Mouse (Mus musculus) liver, embryonic 14.5 days (tissue): ENCODE data around the gene Phactr1. TPM values are rescaled to one million over a fixed set of nuclear protein-coding genes. Genes with fewer than 3 reads are reported as not detected.

ENCODE experiments used
- ATAC-seq: fragments of 200-750 bp; cut with Nextera tagmentation; 2 replicates; pipeline ENCODE4 v1.8.0; 2017; ENCODE audit warnings: moderate number of reproducible peaks, mild to moderate bottlenecking, moderate library complexity; ENCODE audit not compliant: insufficient read depth
- DNase-seq, 3 experiments: peaks; one replicate each; pipeline ENCODE4 v3.0.0-alpha.2; 2012 to 2013; ENCODE audit warnings: low read depth in 3 of 3, low spot score in 3 of 3
- H3K27ac ChIP-seq: fragments of 300-500 bp; sonication (generic); 2 replicates; pipeline ENCODE4 v1.5.1; 2014; ENCODE audit warnings: moderate library complexity, mild to moderate bottlenecking, control low read depth, inconsistent platforms
- H3K27me3 ChIP-seq: fragments of 300-500 bp; sonication (generic); 2 replicates; pipeline ENCODE4 v1.6.1; 2014; ENCODE audit warnings: mild to moderate bottlenecking, low read length, moderate library complexity; ENCODE audit not compliant: control insufficient read depth, insufficient read depth
- H3K36me3 ChIP-seq: fragments of 300-500 bp; sonication (generic); replicated peaks from 2 replicates; pipeline ENCODE4 v1.6.1; 2014; ENCODE audit warnings: low read depth; ENCODE audit not compliant: control insufficient read depth, insufficient read depth
- H3K4me1 ChIP-seq, 2 experiments: fragments of 200-500 bp in 1 of 2; fragments of 300-500 bp in 1 of 2; sonication (generic) in 1 of 2; replicated peaks; 2 replicates each; pipeline ENCODE4 v1.6.1; 2012 to 2014; ENCODE audit warnings: antibody characterized with exemption in 1 of 2, inconsistent platforms in 1 of 2, low read length in 1 of 2; ENCODE audit not compliant: control insufficient read depth in 2 of 2, insufficient read depth in 2 of 2
- H3K4me2 ChIP-seq: fragments of 300-500 bp; sonication (generic); 2 replicates; pipeline ENCODE4 v1.6.1; 2014; ENCODE audit warnings: low read depth, mild to moderate bottlenecking, control low read depth, moderate library complexity
- H3K4me3 ChIP-seq, 2 experiments: fragments of 200-500 bp in 1 of 2; fragments of 300-500 bp in 1 of 2; sonication (generic) in 1 of 2; 2 replicates each; pipeline ENCODE4 v1.5.1; 2012 to 2014; ENCODE audit warnings: low read depth in 2 of 2, low read length in 2 of 2, mild to moderate bottlenecking in 2 of 2, control low read depth in 1 of 2, inconsistent platforms in 1 of 2, moderate library complexity in 1 of 2; ENCODE audit not compliant: insufficient read depth in 1 of 2
- H3K9ac ChIP-seq: fragments of 300-500 bp; sonication (generic); replicated peaks from 2 replicates; pipeline ENCODE4 v1.6.1; 2014; ENCODE audit warnings: mild to moderate bottlenecking, control low read depth, moderate library complexity
- H3K9me3 ChIP-seq: fragments of 300-500 bp; sonication (generic); 2 replicates; pipeline ENCODE4 v1.6.1; 2016; ENCODE audit warnings: low read length, mixed read lengths; ENCODE audit not compliant: control insufficient read depth
- CTCF ChIP-seq: IDR thresholded peaks from 2 replicates; pipeline ENCODE4 v1.5.1; 2016; ENCODE audit warnings: antibody characterized with exemption, low read depth, control low read depth
- EP300 ChIP-seq: IDR thresholded peaks from 2 replicates; pipeline ENCODE4 v1.6.1; 2016; ENCODE audit warnings: antibody characterized with exemption, low read depth
- WGBS: fragments of 180-500 bp; shearing (Covaris S2); extraction: QIAGEN DNeasy Blood & Tissue Kit; methylation state at CpG from one replicate; pipeline ENCODE4 v1.1.7; 2014; ENCODE audit not compliant: insufficient replicate concordance; 5-methylcytosine and 5-hydroxymethylcytosine counted together
- polyA plus RNA-seq, 2 experiments: library from polyadenylated mRNA; depleted of rRNA in 1 of 2; stranded (reverse) in 1 of 2; unstranded in 1 of 2; fragments of >200 nt; fragmentation: Nextera tagmentation in 1 of 2; extraction: Ambion mirVana in 1 of 2; gene quantifications; 2 replicates each; pipeline versions ENCODE4 v1.2.1 to v1.2.3; 2012 to 2014

The Phactr1 gene
- polyA plus RNA-seq, 2 experiments, result 0.15 to 0.21 TPM

DNA sequence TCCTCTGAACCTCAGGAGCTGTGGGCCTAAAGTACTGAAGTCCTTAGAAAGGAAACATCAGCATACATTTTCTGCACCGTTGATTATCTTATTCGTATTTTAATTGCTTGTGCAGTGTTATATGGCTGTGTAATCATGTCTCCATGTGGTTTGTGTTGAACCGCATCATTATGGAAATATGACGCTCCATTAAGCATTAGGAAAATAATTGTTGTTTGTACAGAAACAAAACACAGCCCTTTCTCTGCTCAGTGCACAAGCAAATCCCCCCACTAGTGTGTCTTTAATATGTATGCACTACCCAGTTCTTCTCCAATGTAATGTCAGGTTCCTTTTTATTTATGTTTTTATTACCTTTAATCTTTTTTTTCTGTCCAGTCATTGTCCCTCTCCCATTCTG is 333.6 kb downstream of the Phactr1 start:
- no peak overlapping the region for H3K4me2 ChIP-seq
- H3K9ac ChIP-seq, result no peak overlapping the region
- ATAC-seq (no peak), DNase-seq (no peak)
- WGBS, result 71% methylated on average over 4 of the region's 4 CpGs
- no peaks in the 10 kb centered on the region for H3K4me1 ChIP-seq
- H3K4me3 ChIP-seq, result no peak overlapping the region
- H3K36me3 ChIP-seq, result no peaks in the 10 kb centered on the region
- TF ChIP-seq EP300, result no peak
- TF ChIP-seq CTCF, result no peak
- H3K27ac ChIP-seq, result no peak overlapping the region
- no peaks in the 10 kb centered on the region for H3K9me3 ChIP-seq
- H3K27me3 ChIP-seq, result no peaks in the 10 kb centered on the region

DNA sequence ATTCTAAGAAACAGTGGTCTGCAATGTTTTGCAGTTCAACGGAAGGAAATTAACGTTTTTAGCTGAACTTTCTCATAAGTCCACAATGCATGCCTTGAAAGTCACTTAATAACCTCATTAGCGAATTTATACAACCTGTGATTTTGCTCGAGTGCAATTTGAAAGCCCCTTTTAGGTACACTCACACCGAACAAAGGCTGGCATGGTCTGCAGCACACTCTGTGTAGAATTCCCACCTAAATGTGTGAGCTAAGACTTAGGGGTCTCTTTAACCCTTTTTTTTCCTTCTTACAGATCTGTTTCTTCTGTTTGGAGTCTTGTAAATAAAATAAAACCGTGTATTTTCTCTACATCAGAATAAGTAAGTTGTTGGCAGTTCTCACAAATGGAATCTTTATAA is 335.3 kb downstream of the Phactr1 start:
- no peak overlapping the region for H3K4me3 ChIP-seq
- WGBS, result 66% methylated on average over 6 of the region's 6 CpGs
- TF ChIP-seq CTCF (no peak), EP300 (no peak)
- DNase-seq, result no peak
- H3K9ac ChIP-seq, result no peak overlapping the region
- no peaks in the 10 kb centered on the region for H3K36me3 ChIP-seq
- no peaks in the 10 kb centered on the region for H3K9me3 ChIP-seq
- ATAC-seq, result no peak
- H3K4me2 ChIP-seq, result no peak overlapping the region
- no peaks in the 10 kb centered on the region for H3K4me1 ChIP-seq
- no peaks in the 10 kb centered on the region for H3K27me3 ChIP-seq
- no peak overlapping the region for H3K27ac ChIP-seq

DNA sequence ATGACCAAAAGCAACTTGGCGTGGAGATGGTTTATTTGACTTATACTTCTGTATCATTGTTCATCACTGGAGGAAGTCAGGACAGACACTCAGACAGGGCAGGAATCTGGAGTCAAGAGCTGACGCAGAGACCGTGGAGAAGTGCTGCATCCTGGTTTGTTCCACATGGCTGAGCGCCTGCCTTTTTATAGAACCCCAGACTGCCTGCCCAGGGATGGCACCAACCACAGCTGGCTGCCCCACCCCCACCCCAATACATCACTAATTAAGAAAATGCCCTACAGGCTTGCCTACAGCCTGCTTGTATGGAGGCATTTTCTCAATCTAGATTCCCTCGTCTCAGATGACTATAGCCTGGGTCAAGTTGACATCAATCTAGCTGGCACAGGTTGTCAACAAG is 338.4 kb downstream of the Phactr1 start:
- no peak for TF ChIP-seq CTCF
- Histone ChIP-seq H3K9me3 (no peaks in the 10 kb centered on the region), H3K36me3 (no peaks in the 10 kb centered on the region), H3K4me1 (no peaks in the 10 kb centered on the region), H3K9ac (no peak overlapping the region), H3K4me2 (no peak overlapping the region), H3K27ac (no peak overlapping the region), H3K4me3 (no peak overlapping the region), H3K27me3 (no peaks in the 10 kb centered on the region)
- 52% methylated on average over 5 of the region's 5 CpGs for WGBS
- ATAC-seq (no peak), DNase-seq (no peak)

DNA sequence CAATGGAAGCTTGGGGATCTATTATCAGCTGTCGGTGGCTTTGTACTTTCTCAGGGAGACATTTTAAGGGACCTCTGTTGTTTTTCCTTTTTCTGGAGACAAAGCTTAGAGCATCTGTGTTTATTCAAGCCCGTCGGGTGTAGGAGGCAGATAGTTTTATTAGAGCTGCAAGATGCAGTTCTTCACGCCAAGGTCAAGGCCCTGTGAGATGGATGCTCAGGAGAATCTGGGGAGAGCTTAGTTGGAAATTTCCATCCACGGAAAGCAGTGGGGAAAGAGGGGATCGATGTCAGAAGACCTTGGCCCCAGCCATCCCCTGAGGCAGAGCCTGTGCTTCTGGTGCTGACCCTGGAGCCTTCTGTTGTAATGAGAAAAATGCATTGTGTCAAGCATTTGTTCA is 340.6 kb downstream of the Phactr1 start:
- ATAC-seq, result no peak
- no peak overlapping the region for H3K9ac ChIP-seq
- no peak overlapping the region for H3K4me3 ChIP-seq
- no peaks in the 10 kb centered on the region for H3K9me3 ChIP-seq
- no peaks in the 10 kb centered on the region for H3K4me1 ChIP-seq
- H3K27ac ChIP-seq, result no peak overlapping the region
- no peak for TF ChIP-seq CTCF
- no peak for TF ChIP-seq EP300
- no peaks in the 10 kb centered on the region for H3K36me3 ChIP-seq
- H3K27me3 ChIP-seq, result no peaks in the 10 kb centered on the region
- 64% methylated on average over 6 of the region's 6 CpGs for WGBS
- no peak for DNase-seq
- H3K4me2 ChIP-seq, result no peak overlapping the region

DNA sequence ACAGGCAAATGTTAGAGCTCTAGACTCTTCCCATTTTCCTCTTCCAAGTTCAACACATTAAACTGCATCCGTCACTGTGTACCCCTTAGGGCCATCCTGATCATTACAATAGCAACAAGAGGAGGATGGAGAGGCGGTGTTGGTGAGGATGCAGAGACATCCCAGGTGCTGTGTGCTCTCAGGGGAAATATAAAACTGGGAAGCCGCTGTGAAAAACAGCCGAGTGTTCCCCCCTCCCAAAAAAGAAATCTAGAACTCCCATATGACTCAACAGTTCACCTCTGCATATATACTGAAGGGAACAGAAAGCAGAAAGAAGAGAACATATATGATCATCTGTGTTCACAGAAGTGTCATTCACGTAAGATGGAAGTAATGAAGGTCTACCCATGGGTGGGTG is 342.6 kb downstream of the Phactr1 start:
- no peak for DNase-seq
- H3K27ac ChIP-seq, result no peak overlapping the region
- H3K4me1 ChIP-seq, result no peaks in the 10 kb centered on the region
- WGBS, result 59% methylated on average over 5 of the region's 5 CpGs
- no peaks in the 10 kb centered on the region for H3K9me3 ChIP-seq
- H3K4me2 ChIP-seq, result no peak overlapping the region
- TF ChIP-seq CTCF (no peak), EP300 (no peak)
- H3K9ac ChIP-seq, result no peak overlapping the region
- ATAC-seq, result no peak
- no peak overlapping the region for H3K4me3 ChIP-seq
- H3K36me3 ChIP-seq, result no peaks in the 10 kb centered on the region
- no peaks in the 10 kb centered on the region for H3K27me3 ChIP-seq

DNA sequence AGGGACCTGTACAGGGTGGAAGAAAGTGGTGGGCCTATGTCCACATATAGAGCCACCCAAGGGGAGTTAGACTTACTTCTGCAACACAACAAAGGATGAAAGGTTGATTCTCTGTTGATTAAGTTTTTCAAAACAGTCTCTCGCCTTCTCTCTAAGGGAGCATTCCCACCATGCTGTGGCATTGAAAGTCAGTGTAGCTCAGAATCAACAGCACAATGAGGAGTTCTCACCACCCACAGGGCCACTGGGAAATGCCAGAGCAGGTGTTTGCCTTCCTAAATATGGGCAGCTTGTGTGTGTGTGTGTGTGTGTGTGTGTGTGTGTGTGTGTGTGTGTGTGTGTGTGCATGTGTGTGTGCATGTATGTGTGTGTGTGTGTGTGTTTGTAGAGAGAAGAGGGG is 347.1 kb downstream of the Phactr1 start:
- H3K4me2 ChIP-seq, result no peak overlapping the region
- H3K4me3 ChIP-seq, result no peak overlapping the region
- no peak overlapping the region for H3K27ac ChIP-seq
- no peaks in the 10 kb centered on the region for H3K27me3 ChIP-seq
- no peak overlapping the region for H3K9ac ChIP-seq
- no peaks in the 10 kb centered on the region for H3K9me3 ChIP-seq
- no peaks in the 10 kb centered on the region for H3K4me1 ChIP-seq
- 52% methylated on average over 1 of the region's 1 CpGs for WGBS
- ATAC-seq (no peak), DNase-seq (no peak)
- no peak for TF ChIP-seq EP300
- no peak for TF ChIP-seq CTCF
- H3K36me3 ChIP-seq, result no peaks in the 10 kb centered on the region
